Mouse (Mus musculus) skeletal muscle tissue, adult 2 months (tissue): ENCODE data around the gene Plppr1.
"Not testable (repeated sequence)": the region's sequence is repeated elsewhere in the genome, so short reads cannot be mapped to it uniquely, and the experiment has no call there.

Experiments used
- DNase-seq: peaks from one replicate; pipeline ENCODE4 v3.0.0-alpha.2; 2012; ENCODE audit warnings: low read depth, low spot score

The Plppr1 gene

GRCm38 (mm10) chr4:49383576-49384318 is 324.7 kb downstream of the Plppr1 start:
- DNase-seq: not testable (repeated sequence)

GRCm38 (mm10) chr4:49386873-49387272 is 327.8 kb downstream of the Plppr1 start:
- no peak for DNase-seq
